24 mouse cellular contexts compared by ENCODE assay signal in genomic region chr8:91821976-91822375, GRCm38 (mm10). TPM values are rescaled to one million over a fixed set of nuclear protein-coding genes. Genes with fewer than 3 reads are reported as not detected.
DNase-seq lines count a peak whose midpoint lies in the region; ATAC-seq and TF ChIP-seq lines count a peak whose summit lies in the region.
"Had no signal": no experiment of that assay in that cellular context is flagged by ENCODE, and none has a peak within 500 bp of the region (broad histone marks: within the 10 kb centered on the region; RNA-seq: fewer than 3 reads in every experiment).

No protein-coding gene starts in this region.

- H3K4me3 ChIP-seq in hindbrain, embryonic 10.5 days = no peak overlapping the region
- no peak overlapping the region for H3K4me3 ChIP-seq in hindbrain, embryonic 13.5 days
- H3K4me3 ChIP-seq in midbrain, embryonic 14.5 days (replicated peaks; ENCODE audit: low read depth, low read length) = no peak overlapping the region
- H3K4me3 ChIP-seq in midbrain, postnatal 0 days (ENCODE audit: low read depth, low read length) = no peak overlapping the region
- H3K4me3 ChIP-seq: embryonic facial prominence, embryonic 12.5 days; forebrain, embryonic 13.5 days; heart, embryonic 10.5 days had no signal

- H3K4me2 ChIP-seq in hindbrain, embryonic 13.5 days = no peak overlapping the region
- H3K4me2 ChIP-seq in midbrain, embryonic 14.5 days (ENCODE audit: low read length) = no peak overlapping the region
- no peak overlapping the region for H3K4me2 ChIP-seq in midbrain, postnatal 0 days (ENCODE audit: low read depth, low read length, poor library complexity, severe bottlenecking)
- H3K4me2 ChIP-seq: embryonic facial prominence, embryonic 12.5 days; forebrain, embryonic 13.5 days had no signal

- peaks cover 41% of the 10 kb centered on the region for H3K4me1 ChIP-seq in hindbrain, embryonic 10.5 days (replicated peaks)
- peaks cover 19% of the 10 kb centered on the region for H3K4me1 ChIP-seq in hindbrain, embryonic 13.5 days (replicated peaks)
- 0 out of 2 replicates have a peak, but pooled peaks cover 5% of the 10 kb centered on the region for H3K4me1 ChIP-seq in midbrain, embryonic 14.5 days (ENCODE audit: control insufficient read depth, insufficient read depth, low read length)
- H3K4me1 ChIP-seq in midbrain, postnatal 0 days (ENCODE audit: insufficient read depth, low read length) = no peaks in the 10 kb centered on the region
- H3K4me1 ChIP-seq: forebrain, embryonic 13.5 days had no signal

- no peak for TF ChIP-seq CTCF in midbrain, postnatal 0 days (IDR thresholded peaks at IDR 0.05)

- no peaks in the 10 kb centered on the region for H3K9me3 ChIP-seq in hindbrain, embryonic 10.5 days
- no peaks in the 10 kb centered on the region for H3K9me3 ChIP-seq in hindbrain, embryonic 13.5 days
- no peaks in the 10 kb centered on the region for H3K9me3 ChIP-seq in midbrain, embryonic 14.5 days (ENCODE audit: control insufficient read depth, low read length)
- H3K9me3 ChIP-seq in midbrain, postnatal 0 days (ENCODE audit: low read length) = no peaks in the 10 kb centered on the region
- H3K9me3 ChIP-seq: embryonic facial prominence, embryonic 12.5 days; forebrain, embryonic 13.5 days; heart, embryonic 10.5 days had no signal

- ATAC-seq in hindbrain, embryonic 13.5 days (ENCODE audit: low FRiP score) = no peak
- ATAC-seq in midbrain, embryonic 14.5 days (ENCODE audit: low FRiP score, low TSS enrichment) = no peak
- ATAC-seq in midbrain, postnatal 0 days (ENCODE audit: low FRiP score) = no peak
- ATAC-seq: CD4-positive, CD25-positive, alpha-beta regulatory T cell, adult 4 months; forebrain, embryonic 13.5 days; hindbrain, postnatal 0 days had no signal

- H3K27me3 ChIP-seq in hindbrain, embryonic 10.5 days (ENCODE audit: insufficient read depth, poor library complexity, severe bottlenecking) = peaks cover 42% of the 10 kb centered on the region
- H3K27me3 ChIP-seq in hindbrain, embryonic 13.5 days = peaks cover 61% of the 10 kb centered on the region
- no peaks in the 10 kb centered on the region for H3K27me3 ChIP-seq in midbrain, embryonic 14.5 days (ENCODE audit: control insufficient read depth, insufficient read depth, low read length)
- H3K27me3 ChIP-seq in midbrain, postnatal 0 days (ENCODE audit: insufficient read depth, low read length) = peaks cover 7% of the 10 kb centered on the region; the same call in 1 of the 2 replicates

- peak overlapping the region; percentile 74 for H3K27ac ChIP-seq in hindbrain, embryonic 10.5 days
- no peak overlapping the region for H3K27ac ChIP-seq in hindbrain, embryonic 13.5 days
- H3K27ac ChIP-seq in midbrain, embryonic 14.5 days (replicated peaks; ENCODE audit: low read depth, low read length) = no peak overlapping the region
- no peak overlapping the region for H3K27ac ChIP-seq in midbrain, postnatal 0 days (ENCODE audit: low read depth, low read length)
- H3K27ac ChIP-seq: embryonic facial prominence, embryonic 12.5 days; forebrain, embryonic 13.5 days; heart, embryonic 10.5 days; hindbrain, postnatal 0 days had no signal

- peak; percentile 48 for DNase-seq in embryo, embryonic 10 days (ENCODE audit: low spot score)
- no peak for DNase-seq in embryo, embryonic 11 days
- DNase-seq in hindbrain, embryonic 10.5 days (ENCODE audit: low spot score) = no peak
- DNase-seq in midbrain, embryonic 14.5 days = peak; percentile 40
- no peak for DNase-seq in midbrain, postnatal 0 days (ENCODE audit: low spot score)
- DNase-seq in kidney, postnatal 10 days = no peak
- DNase-seq: adrenal gland, adult 8-10 months; B cell, adult 2 months; cerebellum, adult 11 months; cerebellum, adult 8-10 months; cerebellum, postnatal 14 days; gastrocnemius, postnatal 10 days; heart, adult 18-20 months; heart, postnatal 10 days; kidney, adult 11 months had no signal

- no peaks in the 10 kb centered on the region for H3K36me3 ChIP-seq in hindbrain, embryonic 10.5 days
- H3K36me3 ChIP-seq in hindbrain, embryonic 13.5 days = no peaks in the 10 kb centered on the region
- no peaks in the 10 kb centered on the region for H3K36me3 ChIP-seq in midbrain, embryonic 14.5 days (ENCODE audit: control insufficient read depth, insufficient read depth, low read length)
- no peaks in the 10 kb centered on the region for H3K36me3 ChIP-seq in midbrain, postnatal 0 days (ENCODE audit: insufficient read depth, low read length)
- H3K36me3 ChIP-seq: embryonic facial prominence, embryonic 12.5 days; G1E; heart, embryonic 10.5 days had no signal

- 30% methylated on average over 4 of the region's 4 CpGs for WGBS in hindbrain, embryonic 10.5 days
- 24% methylated on average over 4 of the region's 4 CpGs for WGBS in hindbrain, embryonic 13.5 days
- 33% methylated on average over 4 of the region's 4 CpGs for WGBS in midbrain, embryonic 14.5 days
- WGBS in midbrain, postnatal 0 days = 38% methylated on average over 4 of the region's 4 CpGs

- no peak overlapping the region for H3K9ac ChIP-seq in hindbrain, embryonic 13.5 days
- no peak overlapping the region for H3K9ac ChIP-seq in midbrain, embryonic 14.5 days (replicated peaks; ENCODE audit: low read length)
- no peak overlapping the region for H3K9ac ChIP-seq in midbrain, postnatal 0 days (replicated peaks; ENCODE audit: low read length, poor library complexity, severe bottlenecking)
- H3K9ac ChIP-seq: embryonic facial prominence, embryonic 12.5 days; forebrain, embryonic 13.5 days had no signal

RNA-seq across cellular contexts. Expression of gene Irx3, which starts 20.1 kb away (rescaled TPM):
- 38.1 and 45.2 TPM in 2 replicates for polyA plus RNA-seq in hindbrain, embryonic 10.5 days (2016; fragmentation: Nextera tagmentation; extraction: Ambion mirVana)
- 20.4 and 23.6 TPM in 2 replicates for polyA plus RNA-seq in hindbrain, embryonic 13.5 days (2015; fragmentation: Nextera tagmentation; extraction: Ambion mirVana)
- 23.5 and 26.1 TPM in 2 replicates for polyA plus RNA-seq in midbrain, embryonic 14.5 days (2014; fragmentation: Nextera tagmentation; extraction: Ambion mirVana)
- total RNA-seq in midbrain, postnatal 0 days (2014; rRNA removed) = 27.2 and 27.3 TPM in 2 replicates
- 10.6 and 13.4 TPM in 2 replicates for polyA plus RNA-seq in midbrain, postnatal 0 days (2015; fragmentation: Nextera tagmentation; extraction: Ambion mirVana)
- total RNA-seq: common myeloid progenitor, adult 5-6 weeks; hematopoietic stem cell, adult 5-6 weeks had no signal
- polyA plus RNA-seq: CD4-positive, CD25-positive, alpha-beta regulatory T cell, adult 4 months; G1E had no signal

Comparison
In these comparisons a context has a peak if more than half of its experiments do, and no peak if none do; other contexts are left out.
1. DNase-seq: peak in embryo, embryonic 10 days (single experiment) and midbrain, embryonic 14.5 days (single experiment); none in embryo, embryonic 11 days (single experiment), hindbrain, embryonic 10.5 days (single experiment), midbrain, postnatal 0 days (single experiment) and kidney, postnatal 10 days (single experiment).